Mouse (Mus musculus) ovary, postnatal 36 days (tissue): ENCODE measurements around the gene Ecsit.

ENCODE experiments used
- DNase-seq: peaks from one replicate; pipeline ENCODE4 v3.0.0; 2022; ENCODE audit warnings: low spot score, mixed read lengths

Ecsit gene

DNA sequence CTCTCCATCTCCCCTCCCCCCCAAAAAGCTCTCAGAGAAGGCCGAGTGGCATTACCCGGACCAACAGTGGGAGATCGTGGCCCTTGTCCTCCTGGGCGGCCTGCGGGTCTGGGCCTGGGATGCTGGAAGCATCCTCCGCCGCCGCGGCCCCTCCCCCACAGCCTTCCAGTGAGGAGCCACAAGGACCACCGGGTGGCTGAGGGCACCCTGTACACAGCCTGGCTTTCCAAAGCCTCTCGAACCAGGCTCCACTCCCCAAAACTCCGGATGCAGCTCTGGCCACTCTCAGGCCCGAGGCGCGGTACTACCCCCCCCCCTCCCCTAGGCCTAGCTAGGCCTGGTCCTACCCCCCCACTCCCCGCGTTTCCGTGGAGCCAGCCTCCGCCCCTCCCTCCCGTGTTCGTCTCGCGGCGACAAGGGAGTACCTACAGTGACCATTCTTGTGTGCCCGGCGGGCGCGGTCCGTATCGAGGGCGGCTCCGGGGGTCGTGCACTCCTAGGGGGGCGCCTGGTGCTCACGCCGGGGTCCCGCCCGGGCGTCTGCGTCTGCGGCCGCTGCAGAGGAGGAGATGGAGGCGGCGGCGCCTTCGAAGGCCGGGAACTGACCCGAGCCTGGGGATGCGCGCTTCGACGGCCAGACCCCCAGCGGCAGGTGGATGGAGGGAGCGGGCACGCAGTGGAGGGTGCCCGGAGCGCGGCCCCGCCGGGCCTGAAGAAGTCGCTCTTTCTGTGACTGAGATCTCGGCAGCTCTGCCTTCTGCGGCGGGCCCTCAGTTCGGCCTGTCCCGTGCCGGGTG, 33.9 kb downstream of the Ecsit start:
- DNase-seq = no peak

DNA sequence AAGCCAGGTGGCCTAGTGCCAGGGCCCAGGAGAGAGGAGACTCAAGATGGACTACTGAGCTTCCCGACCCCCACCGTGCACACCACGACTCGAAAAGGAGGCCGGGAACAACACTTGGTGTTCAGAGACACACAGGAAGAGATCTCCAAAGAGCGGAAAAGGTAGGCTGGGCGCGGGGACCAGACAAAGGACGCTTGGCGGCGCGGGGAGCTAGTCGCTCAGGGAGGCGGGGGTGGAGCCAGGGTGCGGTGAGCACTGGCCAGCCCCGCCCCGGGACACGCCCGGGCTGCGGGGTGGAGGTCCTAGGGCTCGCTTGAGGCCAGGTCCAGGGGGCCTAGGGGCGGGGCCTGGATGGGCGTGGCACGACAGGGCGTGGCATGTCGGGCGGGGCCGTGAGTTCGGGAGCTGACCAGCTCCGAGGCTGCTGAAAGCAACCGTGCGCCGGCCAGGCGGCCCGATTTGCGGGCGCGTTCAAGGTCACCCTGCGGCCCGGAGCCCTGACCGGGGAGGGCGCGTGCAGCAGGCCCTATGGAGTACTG, 34.8 kb downstream of the Ecsit start:
- DNase-seq = peak; percentile 72

DNA sequence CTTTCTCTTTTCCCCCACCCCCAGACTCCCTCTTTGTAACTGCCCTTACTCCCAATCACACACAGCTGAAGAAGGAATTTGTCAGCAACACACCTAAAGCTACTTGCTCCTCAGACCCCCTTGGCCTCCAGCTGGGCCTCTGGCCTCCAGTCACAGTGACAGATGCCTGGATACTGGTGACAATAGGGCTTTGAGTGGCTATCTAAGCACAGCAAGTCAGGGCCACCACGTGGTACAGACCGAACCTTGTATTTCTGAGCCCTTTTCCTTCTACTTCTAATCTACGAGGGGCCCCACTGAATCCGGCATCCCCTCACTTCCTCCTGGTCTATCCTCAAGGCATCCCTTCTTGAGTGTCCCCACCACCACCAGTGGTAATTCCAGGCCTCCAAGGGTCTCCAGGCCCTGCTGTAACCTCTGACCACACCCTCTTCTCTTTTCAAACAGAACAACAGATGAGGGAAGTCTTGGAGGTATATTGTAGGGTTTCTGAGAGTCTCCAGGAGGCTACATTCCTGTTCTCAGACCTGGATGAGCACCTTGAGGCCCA, 35.4 kb downstream of the Ecsit start:
- DNase-seq = no peak

DNA sequence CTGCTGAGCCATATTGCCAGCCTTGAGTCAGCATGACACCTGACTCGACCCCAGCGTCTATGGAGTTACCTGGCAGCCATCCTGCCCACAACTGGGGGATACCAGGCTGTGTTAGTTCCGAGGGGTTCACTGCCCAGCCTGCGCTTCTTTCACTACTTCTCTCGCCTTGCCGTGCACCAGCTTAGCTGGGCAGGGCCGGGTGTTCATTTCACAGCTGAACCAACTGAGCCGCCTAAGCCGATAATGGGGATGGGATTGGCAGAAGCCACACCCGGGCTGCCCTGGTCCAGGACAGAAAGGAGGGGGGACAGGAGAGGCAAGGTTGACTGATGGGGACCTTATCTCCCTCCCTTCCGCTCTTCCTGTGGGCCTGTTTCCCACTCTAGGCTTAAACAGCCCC, 35.9 kb downstream of the Ecsit start:
- DNase-seq = no peak

DNA sequence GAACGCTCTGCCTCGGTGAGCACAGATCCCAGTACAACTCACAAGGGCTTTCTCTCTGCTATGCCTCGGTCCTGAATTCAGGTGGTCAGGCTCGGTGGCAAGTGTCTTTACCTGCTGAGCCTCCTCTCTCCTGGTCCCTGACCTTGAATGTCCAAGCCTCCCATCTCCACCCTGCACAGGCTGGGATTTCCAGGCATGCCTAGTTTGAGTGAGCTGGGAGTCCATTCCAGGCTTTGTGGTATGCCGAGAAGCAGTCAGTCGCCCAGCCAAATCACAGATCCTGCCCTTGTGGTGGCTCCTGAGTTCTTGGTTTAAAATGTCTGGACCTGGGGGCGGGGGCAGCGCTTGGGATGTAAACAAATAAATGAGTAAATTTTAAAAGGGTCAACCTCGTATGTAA, 37.9 kb downstream of the Ecsit start:
- DNase-seq = no peak

DNA sequence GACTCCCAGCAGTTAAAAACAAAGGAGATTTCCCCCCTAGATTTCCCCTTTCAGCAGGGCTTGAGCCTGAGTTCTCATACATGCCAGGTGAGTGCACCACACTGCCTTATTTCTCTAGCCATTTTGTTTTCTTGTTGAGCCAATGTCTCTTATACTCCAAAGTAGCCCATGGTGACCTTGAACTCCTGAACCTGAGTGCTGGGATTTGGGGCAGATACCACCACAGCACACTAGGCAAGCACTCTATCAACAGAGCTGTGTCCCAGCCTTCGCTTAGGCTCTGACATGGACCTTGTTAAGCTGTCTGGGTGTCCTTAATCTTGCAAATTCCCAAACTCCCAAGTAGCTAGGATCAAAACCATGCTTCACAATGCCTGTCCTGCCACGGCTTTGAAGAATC, 43.4 kb downstream of the Ecsit start:
- no peak for DNase-seq

DNA sequence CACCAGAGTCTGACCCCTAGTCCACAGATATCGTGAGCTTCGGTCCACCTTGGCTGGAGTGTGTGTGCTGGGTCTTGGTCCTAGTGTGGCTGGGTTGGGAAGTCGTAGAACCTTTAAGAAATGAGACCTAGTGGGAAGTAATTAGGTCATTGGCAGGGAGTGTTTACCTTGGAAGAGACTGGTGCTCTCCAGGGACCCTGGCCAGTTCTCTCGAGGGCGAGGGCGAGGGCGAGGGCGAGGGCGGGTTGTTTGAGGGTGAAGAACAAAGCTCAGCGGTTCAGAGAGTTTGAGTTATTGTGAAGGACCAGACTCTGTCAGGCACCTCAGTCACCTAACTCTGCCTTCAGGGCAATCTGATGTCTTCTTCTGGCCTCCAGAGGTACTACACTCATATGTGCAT, 47.4 kb downstream of the Ecsit start:
- DNase-seq = no peak

DNA sequence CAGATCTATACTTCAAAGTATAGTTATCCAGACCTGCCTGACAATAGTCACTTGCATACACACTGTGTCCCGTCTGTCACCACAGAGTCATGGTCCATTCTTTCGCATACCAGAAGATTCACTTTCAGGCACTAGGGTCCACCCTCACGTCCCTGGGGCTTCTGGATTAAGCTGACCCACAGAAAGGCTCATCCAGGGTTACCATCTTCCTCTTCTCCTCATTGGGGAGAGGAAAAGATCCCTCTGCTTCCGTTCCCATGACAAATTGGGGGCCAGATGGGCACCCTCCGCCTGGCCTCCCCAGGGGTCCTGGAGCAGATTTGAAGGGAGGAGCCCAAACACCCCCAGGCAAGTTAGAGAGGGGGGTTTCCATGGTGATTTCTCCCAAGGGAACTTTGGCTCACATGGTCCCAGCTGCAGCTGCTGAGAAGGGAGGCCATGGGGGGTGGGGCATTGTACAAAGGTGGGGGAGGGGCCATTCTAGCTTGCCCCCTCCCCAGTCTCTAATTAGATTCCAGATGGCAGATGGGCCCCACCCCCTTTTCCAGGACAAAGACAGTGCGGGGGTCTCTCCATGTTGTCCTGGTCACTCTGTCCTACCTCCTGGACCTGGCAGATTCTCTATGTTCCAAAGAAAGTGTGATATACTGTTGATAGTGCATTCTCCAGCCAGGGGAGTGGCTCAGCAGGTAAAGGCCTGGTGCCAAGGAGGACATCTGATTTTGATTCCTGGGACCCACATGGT, 49.8 kb downstream of the Ecsit start:
- no peak for DNase-seq

DNA sequence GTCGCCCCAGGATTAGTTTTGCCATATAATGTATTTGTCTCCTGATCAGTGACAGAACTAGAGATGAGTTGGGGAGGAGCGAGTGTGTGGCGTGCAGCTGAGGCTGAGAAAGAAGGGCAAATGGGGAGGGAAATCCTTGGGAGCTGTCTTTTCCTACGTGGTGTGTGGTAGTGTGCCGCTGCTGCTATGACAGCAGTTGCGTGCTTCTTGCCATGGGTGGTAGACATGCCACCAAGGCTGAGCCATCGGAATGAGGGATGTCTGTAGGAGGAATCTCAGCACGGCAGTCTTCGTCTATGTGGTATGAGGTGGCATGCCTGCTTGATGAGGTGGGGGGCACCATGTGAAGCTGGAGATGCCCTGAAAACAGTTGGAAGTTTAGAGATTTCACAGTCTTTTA, 54.9 kb downstream of the Ecsit start:
- DNase-seq = no peak

DNA sequence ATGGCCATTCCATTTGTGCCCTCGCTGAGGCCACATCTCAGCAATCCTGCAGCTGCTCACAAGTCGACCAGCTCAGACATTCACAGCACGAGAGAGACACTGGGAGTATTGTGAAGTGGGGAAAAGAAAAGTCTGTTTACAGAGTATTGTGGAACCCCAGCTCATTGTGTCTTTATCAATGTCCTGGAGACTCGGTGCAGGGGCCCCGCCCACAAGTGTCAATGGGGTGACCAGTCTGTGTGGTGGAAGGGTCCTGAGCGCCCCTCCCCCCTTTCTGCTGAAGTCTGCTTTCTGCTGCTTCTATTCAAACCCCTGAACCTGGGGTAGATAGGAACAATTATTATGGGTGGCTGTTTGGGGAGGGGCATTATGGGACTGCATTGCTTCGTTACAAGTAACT, 56.8 kb downstream of the Ecsit start:
- DNase-seq = no peak

DNA sequence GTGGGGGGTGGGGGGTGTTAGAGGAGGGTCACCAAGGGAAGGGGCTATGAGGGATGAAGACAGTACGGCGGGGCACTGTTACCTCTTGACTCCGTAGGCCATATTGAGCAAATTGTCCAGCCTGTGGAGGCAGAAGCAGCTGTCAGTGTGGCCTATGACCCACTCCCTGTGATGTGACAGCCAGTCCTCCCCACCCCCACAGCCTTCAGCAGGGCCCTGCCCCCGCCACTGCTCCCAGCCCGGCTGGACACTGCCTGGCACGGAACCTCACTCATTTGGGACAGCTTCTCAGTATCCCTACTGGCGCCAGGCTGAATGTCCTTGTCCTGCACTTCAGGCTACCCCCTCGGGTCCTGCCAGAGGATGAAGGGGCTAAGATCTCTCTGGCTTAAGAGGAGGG, 60.6 kb downstream of the Ecsit start:
- no peak for DNase-seq
